Mouse (Mus musculus) monocyte, adult 5-6 weeks (primary cell): ENCODE results near the gene Rad51b. TPM values are rescaled to one million over a fixed set of nuclear protein-coding genes. Genes with fewer than 3 reads are reported as not detected.

ENCODE experiments used
- ATAC-seq: fragments of 153-309, 156-312 bp; replicated peaks from 2 replicates; pipeline ENCODE4 v1.8.0; 2017; ENCODE audit warnings: mild to moderate bottlenecking; ENCODE audit not compliant: low TSS enrichment, insufficient number of reproducible peaks, severe bottlenecking, poor library complexity, low FRiP score
- total RNA-seq: library from RNA; stranded (forward); fragments of 200-1000, 200-491, 200-594 nt; gene quantifications from 3 replicates; pipeline ENCODE4 v1.2.3, GENCODE M21; 2017

Rad51b gene
- total RNA-seq, 1 experiment from 2014 or later = not detected

- ATAC-seq = no peak
These were observed 511.6 kb downstream of the Rad51b start for GRCm38 (mm10) chr12:79808426-79809398.

- ATAC-seq = no peak
These were observed 512.4 kb downstream of the Rad51b start for GRCm38 (mm10) chr12:79809518-79809917.

GRCm38 (mm10) chr12:79812422-79812821 is 515.3 kb downstream of the Rad51b start:
- no peak for ATAC-seq

- no peak for ATAC-seq
These were observed 515.9 kb downstream of the Rad51b start for GRCm38 (mm10) chr12:79812838-79813563.

DNA sequence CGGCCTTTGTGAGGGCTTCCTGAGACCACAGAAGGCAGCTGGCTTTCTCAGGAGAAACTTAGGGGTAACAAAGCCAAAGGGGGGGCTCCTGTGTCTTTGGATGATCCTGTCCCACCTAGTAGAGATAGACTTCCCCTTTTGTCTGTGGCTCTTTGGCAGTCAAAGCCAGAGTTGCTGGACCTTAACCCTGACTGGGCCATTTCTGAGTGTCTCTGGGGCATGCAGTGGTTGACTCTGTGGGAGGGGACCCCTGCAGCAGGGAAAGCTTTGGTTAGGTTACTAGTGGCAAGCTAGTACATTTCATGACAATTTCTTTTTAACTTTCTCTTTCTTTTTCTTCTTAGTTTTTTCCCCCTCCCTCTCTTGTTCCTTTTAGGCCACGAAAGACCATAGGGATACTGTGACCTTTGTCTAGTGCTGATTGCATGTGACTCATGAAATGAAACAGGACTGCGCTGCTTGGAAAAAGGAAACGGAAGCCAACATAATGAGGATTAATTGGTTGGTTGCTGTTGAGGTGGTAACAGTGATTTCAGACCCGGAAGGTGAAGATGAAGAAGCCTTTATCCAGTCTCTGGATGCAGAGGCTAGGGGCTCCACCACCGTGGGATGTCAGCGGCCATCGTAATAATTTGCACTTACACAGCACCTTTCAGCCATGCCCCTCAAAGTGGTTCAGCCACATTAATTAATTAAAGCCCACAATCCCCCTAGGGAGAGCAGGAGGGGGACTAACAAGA is 516.7 kb downstream of the Rad51b start:
- ATAC-seq = no peak

DNA sequence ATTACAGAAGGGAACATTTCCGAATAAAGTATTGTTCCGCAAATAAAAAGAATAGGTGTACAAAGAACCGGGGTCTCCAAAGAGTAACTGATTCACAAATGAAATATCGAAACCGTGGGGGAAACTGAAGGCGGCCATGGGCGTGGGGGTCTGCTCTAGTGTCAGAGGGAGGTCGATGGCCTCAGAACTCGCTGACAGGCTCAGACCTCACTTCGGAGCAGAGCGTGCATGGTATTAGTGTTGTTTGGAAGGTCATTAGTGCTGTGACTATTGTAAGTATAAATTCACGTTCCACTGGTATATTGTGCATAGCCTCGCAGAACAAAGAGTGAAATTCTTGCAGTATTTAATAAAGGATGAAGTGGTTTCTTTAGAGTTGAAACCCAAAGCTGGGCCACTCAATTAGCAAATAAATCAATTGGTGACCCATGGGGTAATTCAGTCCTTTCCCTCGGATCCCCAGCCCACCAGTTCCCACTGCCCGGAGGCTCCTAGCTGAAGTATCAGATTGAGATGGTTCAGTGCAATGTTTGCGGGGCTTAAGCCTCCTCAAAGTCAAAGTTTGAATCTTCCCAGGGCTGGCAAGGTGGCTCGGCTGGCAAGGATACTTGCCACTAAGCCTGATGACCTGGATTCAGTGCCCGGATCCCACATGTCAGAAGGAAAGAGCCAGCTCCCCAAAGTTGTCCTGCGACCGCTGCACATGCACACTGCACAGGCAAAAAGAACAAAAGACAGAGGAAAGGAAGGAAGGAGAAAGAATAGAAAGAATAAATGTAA is 517.4 kb downstream of the Rad51b start:
- ATAC-seq = no peak

GRCm38 (mm10) chr12:79816241-79816640 is 519.2 kb downstream of the Rad51b start:
- no peak for ATAC-seq

DNA sequence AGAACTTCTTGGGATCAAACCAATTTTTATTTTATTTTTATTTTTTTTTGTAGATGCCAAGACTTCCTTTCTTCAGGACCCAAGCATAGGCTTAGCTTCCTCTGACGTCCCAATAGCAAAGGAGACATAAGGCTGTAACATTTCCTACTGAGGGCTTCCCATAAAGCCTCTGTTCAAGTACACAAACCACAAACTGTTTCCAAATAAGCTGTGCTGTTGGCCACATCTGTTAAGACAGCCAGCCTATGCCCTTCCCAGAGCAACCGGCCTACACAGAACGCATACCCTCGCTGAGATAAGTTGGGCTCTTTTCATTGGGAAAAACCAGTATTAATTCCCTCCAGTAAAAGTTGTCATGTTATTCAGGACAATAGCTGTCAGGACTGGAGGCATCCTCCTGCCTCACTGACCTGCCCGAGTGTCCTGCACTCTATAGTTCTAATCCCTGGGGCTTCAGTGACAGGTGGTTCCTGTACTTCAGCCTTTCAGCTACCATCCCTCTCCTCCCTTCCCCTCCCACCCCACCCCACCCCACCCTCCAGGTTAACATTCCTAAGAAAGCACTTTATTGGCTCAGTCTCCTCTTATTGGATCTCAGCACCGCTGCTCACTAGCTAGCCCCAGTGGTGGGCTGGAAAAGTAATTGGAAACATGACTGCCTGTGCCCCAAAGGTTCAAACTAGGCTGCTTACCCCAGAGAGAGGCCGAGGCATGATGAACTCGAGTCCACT is 523.3 kb downstream of the Rad51b start:
- no peak for ATAC-seq

GRCm38 (mm10) chr12:79821901-79822300 is 524.8 kb downstream of the Rad51b start:
- ATAC-seq = no peak

DNA sequence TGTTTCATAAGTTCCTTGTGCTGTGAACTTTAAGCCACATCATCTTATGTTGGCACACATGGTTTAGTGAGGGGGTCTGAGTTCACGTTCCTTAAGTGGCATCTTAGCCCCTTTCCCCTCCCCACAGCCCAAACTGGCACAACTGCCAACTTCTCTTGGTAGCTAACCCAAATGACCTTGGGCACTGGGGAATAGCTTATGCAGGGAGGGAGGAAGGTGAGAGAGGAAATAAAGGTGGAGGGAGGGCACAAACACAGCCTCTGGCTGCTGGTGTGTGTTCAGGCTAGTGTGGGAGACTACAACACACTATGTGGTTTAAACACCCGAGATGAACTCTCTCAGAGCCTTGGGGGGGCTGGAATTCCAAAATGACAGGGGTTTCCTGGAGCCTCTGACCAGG is 525.3 kb downstream of the Rad51b start:
- no peak for ATAC-seq

GRCm38 (mm10) chr12:79825922-79826321 is 528.8 kb downstream of the Rad51b start:
- no peak for ATAC-seq

GRCm38 (mm10) chr12:79827233-79827692 is 530.2 kb downstream of the Rad51b start:
- ATAC-seq = no peak

- no peak for ATAC-seq
These were observed 530.7 kb downstream of the Rad51b start for GRCm38 (mm10) chr12:79827735-79828134.

DNA sequence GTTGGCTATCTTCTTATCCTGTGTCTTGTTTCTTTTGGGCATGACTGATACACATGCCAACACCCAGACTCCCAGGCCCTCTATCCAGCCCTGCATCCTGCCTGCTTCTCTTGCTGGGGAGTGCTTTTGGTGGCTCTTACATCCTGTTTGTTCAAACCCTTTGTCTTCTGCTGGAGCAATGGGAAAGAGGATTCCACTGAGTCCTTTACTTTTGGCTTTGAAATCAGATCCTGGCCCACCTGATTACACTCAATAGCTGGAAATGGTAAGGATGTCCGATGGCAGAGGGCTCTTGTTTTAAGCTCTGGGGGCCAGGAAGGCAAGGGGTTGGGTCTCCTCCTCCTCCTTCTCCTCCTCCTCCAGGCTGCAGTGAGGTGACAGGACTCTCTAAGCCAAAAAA is 533.6 kb downstream of the Rad51b start:
- ATAC-seq = no peak

- no peak; the same call in 1 of the 2 replicates for ATAC-seq
These were observed 535.5 kb downstream of the Rad51b start for GRCm38 (mm10) chr12:79832611-79833010.

DNA sequence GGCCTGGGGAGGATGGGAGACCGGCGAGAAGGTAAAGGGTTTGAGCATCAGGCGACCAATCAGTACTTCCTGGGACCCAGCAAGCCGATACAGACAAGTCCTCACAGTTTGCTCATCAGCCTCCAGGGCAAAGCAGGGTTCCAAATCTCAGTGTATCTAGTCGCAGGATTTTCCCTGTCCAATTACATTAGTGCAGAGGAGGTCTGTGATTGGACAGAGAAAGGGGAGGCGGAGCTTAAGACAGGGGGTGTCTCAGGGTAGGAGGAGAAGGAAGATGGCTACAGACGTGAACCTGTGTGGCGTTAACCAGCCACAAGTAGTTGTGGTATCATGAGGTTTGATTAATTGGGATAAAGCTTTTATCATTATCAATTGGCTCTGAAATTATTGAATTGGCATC is 538.4 kb downstream of the Rad51b start:
- no peak for ATAC-seq

DNA sequence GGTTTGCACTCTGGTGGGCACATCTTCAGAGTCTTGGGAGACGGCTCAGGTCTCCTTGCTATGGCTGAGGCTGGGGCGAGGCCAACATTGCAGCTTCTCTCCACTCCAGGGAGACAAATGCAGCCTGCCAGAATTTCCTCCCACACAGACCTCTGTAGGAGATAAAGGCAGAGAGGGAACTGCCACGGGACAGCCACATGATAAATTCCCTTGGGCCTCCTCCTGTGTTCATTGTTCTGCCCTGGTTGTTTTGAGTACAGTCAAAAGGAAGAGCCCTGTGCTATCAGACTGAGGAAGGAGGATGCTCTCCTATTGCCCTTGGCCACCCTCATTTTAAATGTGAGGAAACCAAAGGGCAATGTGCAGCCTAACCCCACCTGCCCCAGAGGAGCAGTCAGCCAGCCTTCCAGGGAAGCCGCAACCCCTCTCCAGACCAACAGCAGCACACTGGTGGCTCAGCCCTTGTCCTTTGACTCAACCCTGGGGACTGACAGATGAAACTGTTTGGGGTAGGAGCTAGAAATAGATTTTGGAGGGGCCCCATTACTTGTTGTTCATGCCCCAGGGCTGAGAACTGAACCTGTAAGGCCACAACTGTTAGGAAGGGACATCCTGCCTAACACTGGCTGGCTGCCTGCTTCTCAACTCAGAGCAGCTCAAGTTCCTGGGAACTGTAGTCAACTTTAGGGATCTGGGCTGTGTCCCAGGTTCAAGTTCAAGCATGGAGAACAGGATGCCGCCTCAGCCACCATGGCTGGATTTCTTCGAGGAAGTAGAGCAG is 541.3 kb downstream of the Rad51b start:
- no peak for ATAC-seq
